Mouse (Mus musculus): ENCODE results near the gene P3h3. TPM values are rescaled to one million over a fixed set of nuclear protein-coding genes. Genes with fewer than 3 reads are reported as not detected.

The P3h3 gene
- polyA plus RNA-seq, 1 experiment from 2014 or later: 28.1 TPM

DNA sequence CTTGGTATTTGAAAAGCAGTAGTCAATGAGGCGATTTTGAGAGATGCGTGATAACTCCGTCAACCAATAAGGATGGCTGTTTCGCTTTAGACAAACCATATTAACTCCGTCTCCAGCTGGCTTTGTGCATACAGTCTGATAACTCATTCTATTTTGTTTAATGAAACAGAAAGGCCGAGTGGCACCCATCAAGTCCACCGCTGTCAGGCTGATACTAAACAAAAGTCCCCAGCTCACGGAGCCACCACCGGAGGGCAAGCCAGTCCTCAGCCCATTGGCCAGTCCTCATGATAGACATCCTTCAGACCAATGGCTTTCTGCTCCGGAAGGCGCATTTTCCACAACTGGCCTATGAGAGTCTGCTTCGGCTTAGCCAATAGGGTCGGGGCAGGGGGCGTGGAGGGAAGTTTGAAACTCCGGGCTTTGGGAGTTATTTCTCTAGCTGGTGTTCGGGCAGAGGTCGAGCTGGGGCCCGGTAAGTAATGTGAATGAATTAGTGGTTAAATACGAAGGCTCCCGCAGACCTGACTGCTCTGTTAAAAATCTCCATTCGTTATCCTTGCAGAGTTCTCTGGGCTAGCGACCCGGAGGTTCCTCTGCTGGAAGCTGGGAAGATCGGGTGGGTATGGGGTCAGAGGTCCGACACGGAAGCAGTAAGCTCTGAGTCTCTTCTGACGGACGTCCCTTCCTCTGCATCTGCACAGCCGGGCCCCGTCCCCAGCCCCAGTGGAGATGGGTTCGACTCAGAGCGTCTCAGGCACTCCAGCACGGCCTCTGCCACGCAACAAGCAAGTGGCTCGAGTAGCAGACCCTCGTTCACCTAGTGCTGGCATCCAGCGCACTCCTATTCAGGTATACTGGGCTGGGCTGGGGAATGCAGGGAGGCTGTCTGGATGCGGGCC, 27.5 kb downstream of the P3h3 start:
- Histone ChIP-seq H3K9me3 (ENCODE audit: control insufficient read depth, low read length) (no peaks in the 10 kb centered on the region), H3K9ac (ENCODE audit: low read length) (peak overlapping the region; percentile 78), H3K27me3 (replicated peaks; ENCODE audit: control insufficient read depth, insufficient read depth, low read length) (no peaks in the 10 kb centered on the region), H3K36me3 (ENCODE audit: control insufficient read depth, insufficient read depth, low read length) (peaks cover 50% of the 10 kb centered on the region), H3K27ac (ENCODE audit: low read depth) (peak overlapping the region; percentile 96), H3K4me3 (ENCODE audit: low read depth, low read length) (peak overlapping the region; percentile 69), H3K4me2 (ENCODE audit: low read length) (peak overlapping the region; percentile 85), H3K4me1 (replicated peaks; ENCODE audit: control insufficient read depth, insufficient read depth, low read length) (peaks cover 6% of the 10 kb centered on the region; the same call in 1 of the 2 replicates)
- peak; percentile 90 for ATAC-seq (replicated peaks; ENCODE audit: low FRiP score, low TSS enrichment, low read depth)
- under 1% methylated on average over 38 of the region's 38 CpGs for WGBS
- peak; percentile 95 for DNase-seq (ENCODE audit: low spot score)

DNA sequence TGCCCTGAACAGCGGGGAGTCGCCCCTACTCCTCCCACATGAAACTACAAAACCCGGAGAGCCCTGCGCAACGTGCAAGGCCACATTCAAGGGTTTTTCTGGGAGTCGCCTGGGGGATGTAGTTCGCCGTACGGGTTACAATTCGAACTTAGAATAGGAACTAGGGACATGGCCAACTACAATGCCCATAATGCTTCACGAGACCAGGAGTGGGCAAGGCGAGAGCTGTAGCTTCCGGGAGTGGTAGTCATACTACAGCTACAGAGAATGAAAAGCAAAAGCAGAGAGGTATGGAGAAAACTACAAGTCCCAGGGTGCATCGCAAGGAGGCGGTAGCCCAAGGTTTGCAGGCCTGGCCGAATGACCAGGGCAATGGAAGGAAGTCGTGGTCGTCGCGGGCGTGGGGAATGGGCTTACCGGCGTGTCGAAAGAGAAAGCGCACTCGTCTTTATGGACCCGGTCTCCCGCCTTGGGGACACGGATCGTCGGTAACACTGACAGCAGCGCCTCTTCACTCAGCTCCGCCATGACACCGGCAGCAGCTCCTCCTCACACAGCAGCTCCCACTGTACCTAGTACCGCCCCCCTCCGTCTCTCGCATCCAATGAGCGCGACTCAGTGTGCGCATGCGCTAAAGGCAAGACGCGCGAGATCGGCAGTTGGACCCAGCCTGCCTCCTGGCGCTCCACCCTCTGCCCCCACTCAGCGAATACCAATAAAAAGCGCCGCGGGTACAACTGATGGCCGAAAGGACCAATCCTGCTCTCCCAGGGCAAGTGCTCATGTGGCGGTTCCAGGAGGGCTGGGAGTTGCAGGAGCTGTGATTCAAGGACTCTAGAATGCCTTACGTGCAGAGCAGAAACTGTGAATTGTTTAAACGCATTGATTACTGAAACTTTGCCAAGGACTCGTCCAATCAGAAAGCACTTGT, 28.4 kb downstream of the P3h3 start, which contains the start of the genes Usp5 and Cdca3:
TSS of gene Usp5 (minus strand) at position 617 of the 931 bp plus-strand sequence.
TSS of gene Cdca3 (plus strand) at position 680 of the 931 bp plus-strand sequence.
- Histone ChIP-seq H3K36me3 (ENCODE audit: control insufficient read depth, insufficient read depth, low read length) (peaks cover 50% of the 10 kb centered on the region), H3K4me3 (ENCODE audit: low read depth, low read length) (peak within 1 kb of the TSS; percentile 69), H3K9ac (ENCODE audit: low read length) (peak within 1 kb of the TSS; percentile 78), H3K4me2 (ENCODE audit: low read length) (peak within 1 kb of the TSS; percentile 85), H3K27me3 (replicated peaks; ENCODE audit: control insufficient read depth, insufficient read depth, low read length) (no peaks in the 10 kb centered on the region), H3K4me1 (replicated peaks; ENCODE audit: control insufficient read depth, insufficient read depth, low read length) (peaks cover 6% of the 10 kb centered on the region; the same call in 1 of the 2 replicates), H3K27ac (ENCODE audit: low read depth) (peak within 1 kb of the TSS; percentile 96), H3K9me3 (ENCODE audit: control insufficient read depth, low read length) (no peaks in the 10 kb centered on the region)
- ATAC-seq (replicated peaks; ENCODE audit: low FRiP score, low TSS enrichment, low read depth): peak; percentile 94
- under 1% methylated on average over 55 of the region's 55 CpGs for WGBS
- peak; percentile 98 for DNase-seq (ENCODE audit: low spot score)

DNA sequence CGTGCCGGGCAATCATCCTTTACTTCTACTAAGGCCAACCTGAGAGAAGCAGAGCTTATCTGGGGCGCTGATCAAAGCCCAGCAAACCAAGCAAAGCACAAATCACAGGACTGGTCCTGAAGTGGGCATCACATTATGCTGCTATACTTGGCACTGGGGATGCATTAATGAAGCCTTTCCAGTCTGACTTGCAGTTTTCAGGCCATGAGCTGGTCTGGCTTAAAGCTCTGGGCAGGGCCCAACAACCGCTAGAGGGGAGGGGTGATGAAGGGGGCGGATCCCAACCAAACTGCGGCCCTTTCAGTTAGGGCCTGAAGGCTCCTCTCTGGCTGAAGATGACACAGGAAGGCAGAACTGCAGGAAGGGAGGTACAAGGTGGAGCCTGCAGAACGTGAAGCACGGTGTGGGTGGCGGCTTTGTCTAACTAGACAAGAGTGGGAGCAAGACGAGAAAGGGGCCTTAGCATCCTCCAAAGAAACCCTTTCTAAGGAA, 29.4 kb downstream of the P3h3 start:
- Histone ChIP-seq H3K4me3 (ENCODE audit: low read depth, low read length) (peak overlapping the region; percentile 69), H3K9ac (ENCODE audit: low read length) (peak overlapping the region; percentile 50), H3K9me3 (ENCODE audit: control insufficient read depth, low read length) (no peaks in the 10 kb centered on the region), H3K4me1 (replicated peaks; ENCODE audit: control insufficient read depth, insufficient read depth, low read length) (peaks cover 6% of the 10 kb centered on the region; the same call in 1 of the 2 replicates), H3K27ac (ENCODE audit: low read depth) (peak overlapping the region; percentile 24; the same call in 1 of the 2 replicates), H3K4me2 (ENCODE audit: low read length) (peak overlapping the region; percentile 68), H3K27me3 (replicated peaks; ENCODE audit: control insufficient read depth, insufficient read depth, low read length) (no peaks in the 10 kb centered on the region), H3K36me3 (ENCODE audit: control insufficient read depth, insufficient read depth, low read length) (peaks cover 52% of the 10 kb centered on the region)
- 21% methylated on average over 10 of the region's 10 CpGs for WGBS
- ATAC-seq (replicated peaks; ENCODE audit: low FRiP score, low TSS enrichment, low read depth): no peak
- DNase-seq (ENCODE audit: low spot score): no peak

DNA sequence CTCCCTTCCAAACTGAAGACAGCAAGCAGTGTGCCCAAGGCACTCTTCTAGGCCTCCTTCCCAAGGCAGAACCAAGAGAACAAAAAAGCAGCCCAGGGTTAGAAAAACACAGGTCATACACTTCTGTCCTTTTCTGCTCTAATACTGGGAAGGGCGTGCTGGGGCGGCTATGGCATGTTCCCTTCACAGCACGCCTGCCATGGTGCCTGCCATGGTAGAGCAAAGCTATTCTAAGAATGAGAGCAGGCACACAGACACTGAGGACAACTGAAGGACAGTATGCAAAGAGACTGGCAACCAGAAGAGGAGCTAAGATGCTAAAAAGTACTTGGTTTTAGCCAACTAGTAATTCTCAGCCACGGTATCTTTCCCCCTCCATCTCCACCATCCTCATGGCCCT, 35.5 kb downstream of the P3h3 start:
- no peaks in the 10 kb centered on the region for H3K9me3 ChIP-seq (ENCODE audit: control insufficient read depth, low read length)
- H3K9ac ChIP-seq (ENCODE audit: low read length): no peak overlapping the region
- H3K4me3 ChIP-seq (ENCODE audit: low read depth, low read length): no peak overlapping the region
- 95% methylated on average over 4 of the region's 4 CpGs for WGBS
- H3K27ac ChIP-seq (ENCODE audit: low read depth): no peak overlapping the region
- ATAC-seq (replicated peaks; ENCODE audit: low FRiP score, low TSS enrichment, low read depth) (no peak), DNase-seq (ENCODE audit: low spot score) (no peak)
- no peaks in the 10 kb centered on the region for H3K27me3 ChIP-seq (replicated peaks; ENCODE audit: control insufficient read depth, insufficient read depth, low read length)
- H3K4me1 ChIP-seq (replicated peaks; ENCODE audit: control insufficient read depth, insufficient read depth, low read length): no peaks in the 10 kb centered on the region
- peaks cover 94% of the 10 kb centered on the region for H3K36me3 ChIP-seq (ENCODE audit: control insufficient read depth, insufficient read depth, low read length)
- H3K4me2 ChIP-seq (ENCODE audit: low read length): no peak overlapping the region

DNA sequence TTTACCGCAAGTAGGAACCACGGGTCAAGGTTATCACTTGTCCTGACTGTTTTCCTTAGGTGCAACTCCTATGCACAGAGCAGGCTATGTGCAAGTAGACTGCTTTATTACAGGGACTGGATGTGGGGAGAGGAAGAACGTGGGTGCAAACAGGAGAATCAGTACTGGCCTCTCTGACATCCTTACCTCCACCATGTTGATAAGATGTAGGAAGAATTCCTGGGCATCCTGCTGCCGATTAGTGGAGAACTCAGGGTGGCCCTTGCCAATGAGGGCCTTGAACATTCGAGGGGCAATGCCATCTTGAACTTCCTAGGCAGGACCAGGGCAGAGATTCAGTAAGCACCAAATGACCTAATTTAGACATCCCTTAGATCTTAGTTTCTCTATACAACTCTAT, 36.7 kb downstream of the P3h3 start:
- H3K4me1 ChIP-seq (replicated peaks; ENCODE audit: control insufficient read depth, insufficient read depth, low read length): no peaks in the 10 kb centered on the region
- no peak overlapping the region for H3K4me3 ChIP-seq (ENCODE audit: low read depth, low read length)
- 91% methylated on average over 5 of the region's 5 CpGs for WGBS
- DNase-seq (ENCODE audit: low spot score): no peak
- no peak overlapping the region for H3K27ac ChIP-seq (ENCODE audit: low read depth)
- H3K9me3 ChIP-seq (ENCODE audit: control insufficient read depth, low read length): no peaks in the 10 kb centered on the region
- peaks cover 99% of the 10 kb centered on the region for H3K36me3 ChIP-seq (ENCODE audit: control insufficient read depth, insufficient read depth, low read length)
- H3K9ac ChIP-seq (ENCODE audit: low read length): no peak overlapping the region
- ATAC-seq (replicated peaks; ENCODE audit: low FRiP score, low TSS enrichment, low read depth): no peak
- H3K27me3 ChIP-seq (replicated peaks; ENCODE audit: control insufficient read depth, insufficient read depth, low read length): no peaks in the 10 kb centered on the region
- H3K4me2 ChIP-seq (ENCODE audit: low read length): no peak overlapping the region

DNA sequence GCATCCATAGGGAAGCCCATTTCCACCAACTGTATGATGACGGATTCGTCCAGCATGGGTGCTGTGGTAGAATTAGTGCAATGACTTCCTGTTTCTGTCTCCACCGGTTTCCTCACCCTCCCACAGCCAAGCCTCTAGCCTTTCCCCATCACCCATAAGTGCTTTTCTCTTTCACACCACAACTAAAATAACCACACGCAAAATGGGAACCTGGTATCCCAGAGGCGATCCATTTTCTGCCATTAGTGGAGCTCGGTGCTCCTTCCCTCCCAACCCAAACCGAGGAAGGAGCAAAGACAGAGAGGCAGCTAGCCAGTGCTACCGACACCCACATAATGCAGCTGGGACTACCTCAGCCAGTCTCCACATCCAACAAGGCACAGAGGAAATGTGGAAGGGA, 39.6 kb downstream of the P3h3 start:
- WGBS: 89% methylated on average over 8 of the region's 8 CpGs
- DNase-seq (ENCODE audit: low spot score) (no peak), ATAC-seq (replicated peaks; ENCODE audit: low FRiP score, low TSS enrichment, low read depth) (no peak)
- H3K4me2 ChIP-seq (ENCODE audit: low read length): no peak overlapping the region
- no peaks in the 10 kb centered on the region for H3K27me3 ChIP-seq (replicated peaks; ENCODE audit: control insufficient read depth, insufficient read depth, low read length)
- H3K9ac ChIP-seq (ENCODE audit: low read length): no peak overlapping the region
- H3K27ac ChIP-seq (ENCODE audit: low read depth): no peak overlapping the region
- no peaks in the 10 kb centered on the region for H3K9me3 ChIP-seq (ENCODE audit: control insufficient read depth, low read length)
- H3K4me1 ChIP-seq (replicated peaks; ENCODE audit: control insufficient read depth, insufficient read depth, low read length): peaks cover 11% of the 10 kb centered on the region
- H3K36me3 ChIP-seq (ENCODE audit: control insufficient read depth, insufficient read depth, low read length): peaks cover 81% of the 10 kb centered on the region
- no peak overlapping the region for H3K4me3 ChIP-seq (ENCODE audit: low read depth, low read length)

DNA sequence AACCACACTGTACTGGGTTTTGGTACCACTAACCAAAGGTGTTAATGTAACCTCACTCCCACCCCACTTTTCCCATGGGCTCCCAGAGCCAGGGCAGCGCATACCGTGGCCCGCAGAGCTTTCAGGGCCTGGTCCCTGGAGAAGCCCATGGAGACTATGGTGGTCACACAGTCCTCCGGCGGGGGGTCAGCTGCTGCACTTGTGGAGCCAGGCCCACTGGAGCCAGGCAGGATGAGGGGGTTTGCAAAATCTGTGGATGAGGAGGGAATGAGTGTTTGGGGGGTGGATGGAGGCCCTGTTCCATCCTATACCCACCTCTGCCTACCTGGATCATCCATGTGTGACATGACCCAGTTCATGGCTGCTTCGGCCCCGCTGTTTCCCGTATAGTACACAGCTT, 40.0 kb downstream of the P3h3 start:
- H3K36me3 ChIP-seq (ENCODE audit: control insufficient read depth, insufficient read depth, low read length): peaks cover 78% of the 10 kb centered on the region
- WGBS: 97% methylated on average over 8 of the region's 8 CpGs
- H3K9ac ChIP-seq (ENCODE audit: low read length): no peak overlapping the region
- no peak for ATAC-seq (replicated peaks; ENCODE audit: low FRiP score, low TSS enrichment, low read depth)
- no peaks in the 10 kb centered on the region for H3K27me3 ChIP-seq (replicated peaks; ENCODE audit: control insufficient read depth, insufficient read depth, low read length)
- H3K4me1 ChIP-seq (replicated peaks; ENCODE audit: control insufficient read depth, insufficient read depth, low read length): peaks cover 15% of the 10 kb centered on the region
- DNase-seq (ENCODE audit: low spot score): no peak
- no peak overlapping the region for H3K4me3 ChIP-seq (ENCODE audit: low read depth, low read length)
- H3K9me3 ChIP-seq (ENCODE audit: control insufficient read depth, low read length): no peaks in the 10 kb centered on the region
- H3K27ac ChIP-seq (ENCODE audit: low read depth): no peak overlapping the region
- H3K4me2 ChIP-seq (ENCODE audit: low read length): no peak overlapping the region

DNA sequence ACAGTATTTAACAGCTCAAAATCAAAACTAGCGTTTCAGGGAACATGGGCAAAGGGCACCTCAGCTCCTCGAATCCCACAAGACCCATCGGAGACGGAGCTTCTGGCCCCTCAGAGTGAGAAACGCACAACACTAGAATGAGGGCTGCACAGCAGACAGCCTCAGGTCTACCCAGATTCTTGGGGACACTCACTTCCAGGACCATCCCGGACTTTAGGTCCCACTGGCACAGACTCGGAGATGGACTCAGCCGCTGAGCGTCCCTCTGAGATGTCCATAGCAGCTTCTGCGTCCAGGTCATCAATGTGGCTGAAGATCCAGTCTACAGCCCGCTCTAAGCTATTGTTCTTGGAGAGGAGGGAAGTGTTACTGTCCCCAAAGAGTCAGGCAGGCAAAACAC, 40.4 kb downstream of the P3h3 start:
- ATAC-seq (replicated peaks; ENCODE audit: low FRiP score, low TSS enrichment, low read depth): no peak
- peaks cover 78% of the 10 kb centered on the region for H3K36me3 ChIP-seq (ENCODE audit: control insufficient read depth, insufficient read depth, low read length)

More for the DNA sequence above, 40.4 kb downstream of the P3h3 start:
- no peak overlapping the region for H3K4me2 ChIP-seq (ENCODE audit: low read length)
- 92% methylated on average over 11 of the region's 11 CpGs for WGBS
- H3K9ac ChIP-seq (ENCODE audit: low read length): no peak overlapping the region
- H3K27ac ChIP-seq (ENCODE audit: low read depth): no peak overlapping the region
- no peaks in the 10 kb centered on the region for H3K27me3 ChIP-seq (replicated peaks; ENCODE audit: control insufficient read depth, insufficient read depth, low read length)
- H3K4me3 ChIP-seq (ENCODE audit: low read depth, low read length): no peak overlapping the region
- H3K9me3 ChIP-seq (ENCODE audit: control insufficient read depth, low read length): no peaks in the 10 kb centered on the region
- peaks cover 20% of the 10 kb centered on the region for H3K4me1 ChIP-seq (replicated peaks; ENCODE audit: control insufficient read depth, insufficient read depth, low read length)
- DNase-seq (ENCODE audit: low spot score): no peak

All from intestine, embryonic 14.5 days (tissue).